Mouse (Mus musculus) liver, embryonic 11.5 days (tissue): Measurements from ENCODE around the gene Ercc1. TPM values are rescaled to one million over a fixed set of nuclear protein-coding genes. Genes with fewer than 3 reads are reported as not detected.

Experiments
- ATAC-seq: fragments of 200-750 bp; cut with Nextera tagmentation; replicated peaks from 2 replicates; pipeline ENCODE4 v1.8.0; 2017; ENCODE audit warnings: moderate number of reproducible peaks, mild to moderate bottlenecking, moderate TSS enrichment, moderate library complexity; ENCODE audit not compliant: low FRiP score
- DNase-seq: peaks from one replicate; pipeline ENCODE4 v3.0.0-alpha.2; 2017; ENCODE audit warnings: low spot score
- H3K27ac ChIP-seq: fragments of 300-500 bp; sonication (generic); 2 replicates; pipeline ENCODE4 v1.5.1; 2014; ENCODE audit warnings: mild to moderate bottlenecking, low read depth, low read length, control low read depth
- H3K27me3 ChIP-seq: fragments of 300-500 bp; sonication (generic); replicated peaks from 2 replicates; pipeline ENCODE4 v1.6.1; 2014; ENCODE audit warnings: low read length, mixed read lengths; ENCODE audit not compliant: control insufficient read depth, insufficient read depth
- H3K36me3 ChIP-seq: fragments of 300-500 bp; sonication (generic); 2 replicates; pipeline ENCODE4 v1.6.1; 2014; ENCODE audit warnings: mild to moderate bottlenecking, low read length, moderate library complexity, mixed read lengths; ENCODE audit not compliant: control insufficient read depth, insufficient read depth
- H3K4me1 ChIP-seq: fragments of 300-500 bp; sonication (generic); replicated peaks from 2 replicates; pipeline ENCODE4 v1.6.1; 2014; ENCODE audit warnings: low read length, mixed read lengths; ENCODE audit not compliant: control insufficient read depth, insufficient read depth
- H3K4me2 ChIP-seq: fragments of 300-500 bp; sonication (generic); 2 replicates; pipeline ENCODE4 v1.6.1; 2014; ENCODE audit warnings: mild to moderate bottlenecking, control low read depth, moderate library complexity
- H3K4me3 ChIP-seq: fragments of 300-500 bp; sonication (generic); 2 replicates; pipeline ENCODE4 v1.5.1; 2014; ENCODE audit warnings: low read depth, low read length, control low read depth
- H3K9ac ChIP-seq: fragments of 300-500 bp; sonication (generic); 2 replicates; pipeline ENCODE4 v1.6.1; 2014; ENCODE audit warnings: low read depth, low read length, control low read depth
- H3K9me3 ChIP-seq: fragments of 300-500 bp; sonication (generic); 2 replicates; pipeline ENCODE4 v1.6.1; 2016; ENCODE audit warnings: low read length, inconsistent platforms, mixed read lengths; ENCODE audit not compliant: control insufficient read depth
- WGBS: fragments of 180-500 bp; shearing (Covaris S2); extraction: QIAGEN DNeasy Blood & Tissue Kit; methylation state at CpG from one replicate; pipeline ENCODE4 v1.1.7; 2014; 5-methylcytosine and 5-hydroxymethylcytosine counted together
- polyA plus RNA-seq: library from polyadenylated mRNA; unstranded; fragments of >200 nt; fragmentation: Nextera tagmentation; extraction: Ambion mirVana; gene quantifications from 2 replicates; pipeline ENCODE4 v1.2.1, GENCODE M21; 2014

The Ercc1 gene
- polyA plus RNA-seq, 1 experiment from 2014 or later, result 46.8 TPM

- Histone ChIP-seq H3K4me2 (peak within 1 kb of the TSS; percentile 95), H3K9ac (peak within 1 kb of the TSS; percentile 82), H3K36me3 (peaks cover 17% of the 10 kb centered on the region), H3K4me3 (peak within 1 kb of the TSS; percentile 97), H3K27me3 (no peaks in the 10 kb centered on the region), H3K27ac (peak within 1 kb of the TSS; percentile 13), H3K9me3 (no peaks in the 10 kb centered on the region), H3K4me1 (peaks cover 8% of the 10 kb centered on the region)
- 6% methylated on average over 48 of the region's 48 CpGs for WGBS
- DNase-seq (peak; percentile 98), ATAC-seq (peak; percentile 95)
These were observed 37.0 kb downstream of the Ercc1 start, which contains the start of gene Ercc2 for GRCm38 (mm10) chr7:19381377-19382165. Ercc2 (plus strand) TSS chr7:19382010.

- Histone ChIP-seq H3K4me3 (peak overlapping the region; percentile 97), H3K4me1 (peaks cover 8% of the 10 kb centered on the region), H3K27ac (peak overlapping the region; percentile 13), H3K9ac (peak overlapping the region; percentile 82), H3K36me3 (peaks cover 23% of the 10 kb centered on the region), H3K27me3 (no peaks in the 10 kb centered on the region), H3K9me3 (no peaks in the 10 kb centered on the region), H3K4me2 (peak overlapping the region; percentile 95)
- peak; percentile 59 for ATAC-seq
- DNase-seq, result no peak
- WGBS, result 0% methylated on average over 37 of the region's 37 CpGs
These were observed 37.6 kb downstream of the Ercc1 start for GRCm38 (mm10) chr7:19382166-19382541.

- DNase-seq (no peak), ATAC-seq (no peak)
- Histone ChIP-seq H3K4me3 (no peak overlapping the region), H3K9ac (no peak overlapping the region), H3K36me3 (peaks cover 35% of the 10 kb centered on the region), H3K4me2 (peak overlapping the region; percentile 20; the same call in 1 of the 2 replicates), H3K27ac (no peak overlapping the region), H3K4me1 (peaks cover 8% of the 10 kb centered on the region), H3K27me3 (no peaks in the 10 kb centered on the region), H3K9me3 (no peaks in the 10 kb centered on the region)
- WGBS, result 88% methylated on average over 9 of the region's 9 CpGs
These were observed 39.1 kb downstream of the Ercc1 start for GRCm38 (mm10) chr7:19383708-19384107.

- 90% methylated on average over 10 of the region's 10 CpGs for WGBS
- ATAC-seq, result no peak
- no peak overlapping the region for H3K27ac ChIP-seq
- DNase-seq, result no peak
- no peak overlapping the region for H3K4me3 ChIP-seq
- no peaks in the 10 kb centered on the region for H3K9me3 ChIP-seq
- no peak overlapping the region for H3K9ac ChIP-seq
- peaks cover 80% of the 10 kb centered on the region for H3K36me3 ChIP-seq
- no peaks in the 10 kb centered on the region for H3K27me3 ChIP-seq
- no peak overlapping the region for H3K4me2 ChIP-seq
- no peaks in the 10 kb centered on the region; the same call in 1 of the 2 replicates for H3K4me1 ChIP-seq
These were observed 44.3 kb downstream of the Ercc1 start for GRCm38 (mm10) chr7:19388699-19389413.

GRCm38 (mm10) chr7:19394484-19394883 is 49.9 kb downstream of the Ercc1 start:
- Histone ChIP-seq H3K27ac (no peak overlapping the region), H3K4me2 (no peak overlapping the region), H3K4me1 (0 out of 2 replicates have a peak, but pooled peaks cover 4% of the 10 kb centered on the region), H3K27me3 (peaks cover 8% of the 10 kb centered on the region), H3K4me3 (no peak overlapping the region), H3K9ac (no peak overlapping the region), H3K9me3 (no peaks in the 10 kb centered on the region), H3K36me3 (peaks cover 54% of the 10 kb centered on the region)
- no peak for DNase-seq
- ATAC-seq, result no peak
- 91% methylated on average over 8 of the region's 8 CpGs for WGBS

- Histone ChIP-seq H3K27me3 (peaks cover 55% of the 10 kb centered on the region), H3K36me3 (peaks cover 7% of the 10 kb centered on the region), H3K9me3 (peaks cover 6% of the 10 kb centered on the region), H3K27ac (no peak overlapping the region), H3K4me1 (peaks cover 14% of the 10 kb centered on the region), H3K4me3 (peak overlapping the region; percentile 32), H3K4me2 (peak overlapping the region; percentile 64), H3K9ac (0 out of 2 replicates have a peak overlapping the region, but pooled peaks have one; percentile 1)
- WGBS, result 4% methylated on average over 27 of the region's 27 CpGs
- DNase-seq, result peak; percentile 58
- ATAC-seq, result peak; percentile 46; the same call in 1 of the 2 replicates
These were observed 55.1 kb downstream of the Ercc1 start for GRCm38 (mm10) chr7:19399496-19400280.

GRCm38 (mm10) chr7:19400946-19401345 is 56.4 kb downstream of the Ercc1 start:
- H3K4me3 ChIP-seq, result no peak overlapping the region
- no peak overlapping the region for H3K4me2 ChIP-seq
- H3K9me3 ChIP-seq, result peaks cover 6% of the 10 kb centered on the region
- H3K9ac ChIP-seq, result no peak overlapping the region
- H3K27me3 ChIP-seq, result peaks cover 60% of the 10 kb centered on the region
- no peaks in the 10 kb centered on the region for H3K36me3 ChIP-seq
- 84% methylated on average over 4 of the region's 4 CpGs for WGBS
- peaks cover 14% of the 10 kb centered on the region for H3K4me1 ChIP-seq
- no peak overlapping the region for H3K27ac ChIP-seq
- ATAC-seq (no peak), DNase-seq (no peak)

GRCm38 (mm10) chr7:19402535-19403112 is 58.0 kb downstream of the Ercc1 start:
- Histone ChIP-seq H3K27ac (no peak overlapping the region), H3K4me1 (peaks cover 14% of the 10 kb centered on the region), H3K9ac (no peak overlapping the region), H3K9me3 (peaks cover 6% of the 10 kb centered on the region), H3K27me3 (peaks cover 60% of the 10 kb centered on the region), H3K4me2 (no peak overlapping the region), H3K36me3 (no peaks in the 10 kb centered on the region), H3K4me3 (no peak overlapping the region)
- 87% methylated on average over 9 of the region's 9 CpGs for WGBS
- ATAC-seq (no peak), DNase-seq (no peak)
